Comparison of ENCODE assay signal across 8 mouse cellular contexts in the genomic region with DNA sequence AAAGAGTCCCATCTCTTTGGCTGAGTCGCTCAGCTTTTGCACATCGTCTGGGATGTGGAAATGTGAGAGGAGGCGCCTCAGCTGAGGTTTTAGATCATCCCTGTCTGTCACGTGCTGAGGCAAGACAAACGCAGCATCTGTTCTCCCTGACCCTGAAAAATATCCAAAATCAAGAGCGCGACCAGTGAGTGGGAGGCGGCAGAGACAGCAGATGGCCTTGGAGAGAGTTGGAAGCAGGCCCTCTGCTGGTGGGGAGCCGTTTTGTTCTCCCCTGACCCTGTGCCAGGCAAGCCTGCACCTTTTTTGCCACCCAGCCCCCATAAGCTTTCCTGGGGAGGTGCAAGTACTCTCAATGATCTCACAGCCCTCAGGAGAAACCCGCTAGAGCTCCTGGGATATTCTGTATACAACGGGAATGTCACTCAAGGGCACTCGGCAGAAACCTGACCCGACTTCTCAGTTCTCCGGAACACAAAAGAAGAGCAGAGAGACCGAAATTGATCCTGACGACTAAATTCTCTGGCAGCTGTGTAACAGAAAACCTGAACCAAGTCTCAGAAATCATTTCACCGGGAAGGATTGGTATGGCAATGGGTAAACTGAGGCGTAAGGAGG. TPM values are rescaled to one million over a fixed set of nuclear protein-coding genes. Genes with fewer than 3 reads are reported as not detected.
DNase-seq lines count a peak whose midpoint lies in the region; ATAC-seq lines count a peak whose summit lies in the region.

No protein-coding gene starts in this region.

- H3K4me3 ChIP-seq in intestine, embryonic 14.5 days (ENCODE audit: low read depth, low read length): no peak overlapping the region

- peak overlapping the region; percentile 31; the same call in 1 of the 2 replicates for H3K4me2 ChIP-seq in intestine, embryonic 14.5 days (ENCODE audit: low read length)

- intact Hi-C loops in left cerebral cortex, postnatal 10 days (cut with DNase I): no loop called here

- H3K27me3 ChIP-seq in intestine, embryonic 14.5 days (replicated peaks; ENCODE audit: control insufficient read depth, insufficient read depth, low read length): no peaks in the 10 kb centered on the region

- H3K9me3 ChIP-seq in intestine, embryonic 14.5 days (ENCODE audit: control insufficient read depth, low read length): no peaks in the 10 kb centered on the region

- no peak overlapping the region for H3K9ac ChIP-seq in intestine, embryonic 14.5 days (ENCODE audit: low read length)

- H3K27ac ChIP-seq in intestine, embryonic 14.5 days (ENCODE audit: low read depth): no peak overlapping the region

- 0 out of 2 replicates have a peak, but pooled peaks have one; percentile 55 for ATAC-seq in intestine, embryonic 14.5 days (replicated peaks; ENCODE audit: low FRiP score, low TSS enrichment, low read depth)
- ATAC-seq in megakaryocyte-erythroid progenitor cell, adult 5-6 weeks (replicated peaks; ENCODE audit: low FRiP score, low TSS enrichment, poor library complexity, severe bottlenecking): peak; percentile 83
- no peak for ATAC-seq in erythroid progenitor cell, adult 5-6 weeks (replicated peaks; ENCODE audit: low FRiP score, poor library complexity, severe bottlenecking)

- H3K36me3 ChIP-seq in intestine, embryonic 14.5 days (ENCODE audit: control insufficient read depth, insufficient read depth, low read length): no peaks in the 10 kb centered on the region

- 31% methylated on average over 18 of the region's 18 CpGs for WGBS in intestine, embryonic 14.5 days

- DNase-seq in adipocyte (ENCODE audit: low spot score): peak; percentile 68
- peak; percentile 81 for DNase-seq in embryo, embryonic 10 days (ENCODE audit: low spot score)
- DNase-seq in gastrocnemius, postnatal 25 days: peak; percentile 63
- DNase-seq in intestine, embryonic 14.5 days (ENCODE audit: low spot score): peak; percentile 79
- DNase-seq in left cerebral cortex, postnatal 10 days (ENCODE audit: extremely low spot score in 1 of 2, low spot score in 2 of 2): peak; percentile 59 to 82
- DNase-seq in right cerebral cortex, postnatal 25 days: peak; percentile 59

- no peaks in the 10 kb centered on the region for H3K4me1 ChIP-seq in intestine, embryonic 14.5 days (replicated peaks; ENCODE audit: control insufficient read depth, insufficient read depth, low read length)

RNA-seq across cellular contexts. Expression of a gene that starts 37.6 kb away (rescaled TPM):
- total RNA-seq in gastrocnemius, postnatal 25 days (2021): under 1 TPM; 0.33 to 0.59 TPM
- 0.44 and 0.47 TPM in 2 replicates for polyA plus RNA-seq in intestine, embryonic 14.5 days (2014; fragmentation: Nextera tagmentation; extraction: Ambion mirVana)
- under 1 TPM; 0.49 to 0.83 TPM for total RNA-seq in left cerebral cortex, postnatal 10 days (2021)
- 0.42 TPM in 1 of 2 replicates, not detected in the other for total RNA-seq in megakaryocyte-erythroid progenitor cell, adult 5-6 weeks (2014; fragmentation: Nextera tagmentation)
- total RNA-seq in megakaryocyte-erythroid progenitor cell, adult 5-6 weeks (2017): not detected in 2 replicates
- total RNA-seq in erythroid progenitor cell, adult 5-6 weeks (2015; ENCODE audit: low replicate concordance): not detected in 2 replicates
- total RNA-seq in erythroid progenitor cell, adult 5-6 weeks (2017; ENCODE audit: low replicate concordance): not detected in 2 replicates
